Mouse (Mus musculus): ENCODE results near the gene Ptprk. TPM values are rescaled to one million over a fixed set of nuclear protein-coding genes. Genes with fewer than 3 reads are reported as not detected.
A peak's percentile ranks its signal among the peaks of the same experiment; 100 is the strongest.

Ptprk gene
- total RNA-seq, 2 experiments from 2014 or later, result 205 to 271 TPM

DNA sequence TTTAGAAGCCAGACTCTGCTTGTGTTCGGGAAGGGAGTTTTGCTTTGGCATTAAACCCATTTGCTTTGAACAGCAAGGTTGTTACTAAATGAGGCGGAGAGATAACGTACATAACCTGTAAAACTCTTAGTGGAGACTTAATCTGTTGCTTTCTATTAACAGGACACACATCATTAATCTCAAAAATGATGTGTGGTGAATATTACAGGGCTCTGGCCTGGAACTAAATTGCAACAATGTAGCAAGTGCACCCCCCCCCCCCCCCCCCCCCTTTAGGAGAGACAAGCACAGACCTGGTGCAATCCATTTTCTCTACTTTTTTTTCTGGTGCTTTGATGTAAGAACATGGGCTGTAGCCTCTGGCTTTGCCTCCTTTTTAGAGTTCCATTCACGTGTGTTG lies 195.7 kb downstream of the Ptprk start:
- intact Hi-C loops (cut with DNase I), result no loop called here
- DNase-seq, result no peak

DNA sequence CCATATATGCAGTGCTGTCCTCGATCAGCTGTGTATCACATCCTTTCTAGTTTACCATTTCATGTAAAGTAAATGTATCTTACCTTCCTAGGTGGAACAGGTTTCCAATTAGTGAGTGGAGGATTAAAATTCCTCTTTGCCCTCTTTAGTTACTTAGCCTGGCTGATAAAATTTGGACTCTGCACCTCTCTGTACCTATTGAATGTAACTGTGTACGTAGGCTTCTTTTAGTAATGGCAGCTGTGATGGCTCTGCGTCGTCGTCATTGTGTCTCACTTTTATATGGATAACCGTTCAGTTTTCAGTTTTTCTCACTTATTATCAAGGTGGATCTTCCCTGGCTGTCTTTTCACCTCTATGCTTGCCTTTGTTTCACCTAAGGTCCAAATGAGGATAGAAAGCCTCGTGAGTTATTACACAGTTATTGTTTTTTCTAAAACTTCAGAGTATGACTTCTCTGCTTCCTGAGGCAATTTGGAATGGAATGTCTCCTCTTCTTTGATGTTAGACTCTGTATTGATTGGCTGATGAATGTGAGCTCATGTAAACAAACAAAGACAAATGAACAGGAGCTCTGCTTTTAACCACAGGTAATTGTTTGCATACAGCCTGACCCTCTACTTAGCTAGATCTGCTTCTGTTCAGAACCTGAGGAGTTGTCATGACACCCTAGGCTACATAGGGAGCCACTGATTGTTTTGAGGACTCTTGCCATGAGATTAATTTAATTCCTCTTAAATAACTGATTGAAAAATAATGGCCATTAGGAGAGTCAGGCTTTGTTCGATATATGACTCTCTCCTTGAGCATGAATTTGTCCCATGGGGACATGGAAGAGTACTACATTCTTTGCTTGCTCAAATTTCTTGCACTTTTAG lies 197.3 kb downstream of the Ptprk start:
- DNase-seq, result no peak
- intact Hi-C loops (cut with DNase I), result no loop called here

DNA sequence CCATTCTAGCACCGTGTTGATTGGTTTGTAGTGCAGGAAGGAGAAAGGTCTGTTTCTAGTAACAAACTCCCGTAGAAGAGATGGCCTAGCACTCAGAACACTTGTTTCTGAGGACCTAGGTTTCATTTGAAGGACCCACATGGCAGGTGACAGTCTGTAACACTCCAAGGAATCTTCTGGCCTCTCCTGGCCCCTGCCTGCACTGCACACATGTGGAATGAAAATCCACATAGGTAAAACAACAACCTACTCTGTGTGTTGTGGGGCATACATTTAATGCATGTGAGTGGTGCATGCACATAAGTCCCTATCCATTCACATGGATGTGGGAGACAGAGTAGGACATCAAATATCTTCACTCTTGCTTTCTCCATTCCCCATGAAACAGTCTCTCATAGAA lies 204.1 kb downstream of the Ptprk start:
- no peak for DNase-seq
- intact Hi-C loops (cut with DNase I), result no loop called here

DNA sequence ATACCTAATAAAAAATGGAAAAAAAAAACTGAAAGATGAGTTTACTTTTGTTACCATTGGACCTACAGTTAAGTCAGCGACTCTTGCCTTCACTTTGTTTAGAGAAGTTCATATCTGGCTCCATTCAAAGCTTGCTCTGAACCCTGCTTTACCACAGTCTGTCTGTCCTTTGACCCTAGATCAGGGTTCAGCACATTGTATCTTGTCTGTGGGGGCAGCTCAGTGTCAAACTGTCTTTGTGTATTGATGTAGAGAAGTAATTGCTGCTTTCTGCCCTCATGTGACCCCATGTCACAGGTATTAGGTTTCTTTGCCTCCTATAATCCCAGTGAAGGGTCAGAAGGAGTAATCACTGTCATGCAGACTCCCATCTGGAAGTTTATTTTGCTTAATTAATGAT lies 222.9 kb downstream of the Ptprk start:
- DNase-seq, result no peak
- intact Hi-C loops (cut with DNase I), result no loop called here

DNA sequence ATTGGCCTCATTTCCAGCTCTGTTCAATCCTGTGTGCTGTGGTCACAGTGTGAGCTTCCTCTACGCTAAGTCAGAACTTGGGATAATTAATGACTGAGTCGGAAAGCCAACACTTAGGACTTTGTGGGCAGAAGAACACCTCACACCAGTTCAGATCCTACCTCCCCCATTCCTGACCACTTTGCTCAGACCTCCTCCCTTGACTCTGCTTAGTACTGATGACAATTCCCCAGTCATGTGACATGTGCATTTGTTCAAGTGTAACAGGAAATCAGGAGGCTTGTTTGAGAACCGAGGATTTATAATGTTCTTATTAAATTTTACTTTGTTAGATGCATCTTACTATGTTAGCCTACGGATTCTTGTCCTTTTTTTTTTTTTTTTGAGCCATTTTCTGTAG lies 224.6 kb downstream of the Ptprk start:
- DNase-seq, result no peak
- intact Hi-C loops (cut with DNase I), result no loop called here

DNA sequence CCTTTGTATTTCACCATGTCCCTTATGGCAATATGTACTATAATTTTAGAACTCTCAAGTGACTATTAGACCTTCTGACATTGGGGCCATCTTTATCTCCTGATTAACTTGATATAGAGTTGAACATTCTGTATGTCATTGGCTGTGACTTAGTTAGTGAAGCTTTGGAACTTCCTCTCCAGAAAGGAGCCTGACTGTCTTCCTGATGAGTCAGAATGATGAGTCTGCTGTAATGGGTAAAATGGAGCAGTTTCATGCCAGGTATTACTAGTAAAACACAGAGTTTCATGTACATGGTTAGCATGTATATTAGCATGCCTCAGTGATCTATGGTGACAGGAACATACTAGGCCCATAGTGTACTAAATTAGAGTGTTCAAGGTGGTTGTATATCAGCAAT lies 229.2 kb downstream of the Ptprk start:
- intact Hi-C loops (cut with DNase I), result no loop called here
- no peak for DNase-seq

DNA sequence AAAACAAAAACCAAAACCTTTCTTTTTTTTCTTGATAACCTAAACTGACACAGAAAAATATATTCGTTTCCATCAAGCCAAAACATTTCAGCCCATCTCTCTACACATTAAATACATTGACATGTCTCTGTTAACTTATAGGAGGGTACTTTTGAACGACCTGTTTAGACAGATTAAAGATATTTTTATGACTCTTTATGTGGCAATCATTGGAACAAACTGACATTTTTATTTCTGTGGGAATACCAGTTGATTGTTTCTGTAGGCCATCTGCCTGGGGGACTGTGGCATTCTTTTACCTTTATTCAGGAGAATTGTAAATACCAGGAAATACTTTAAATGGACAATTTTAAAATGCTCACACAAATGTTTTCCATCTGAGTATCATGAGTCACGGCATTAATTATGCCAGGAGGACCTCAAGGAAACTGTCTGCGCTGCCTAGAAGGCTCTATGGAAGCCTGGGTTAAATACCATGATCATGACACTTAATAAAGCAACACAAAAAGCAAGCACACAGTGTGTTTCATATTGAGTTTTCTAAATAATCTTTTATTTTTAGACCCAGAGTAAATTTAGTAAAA lies 229.8 kb downstream of the Ptprk start:
- intact Hi-C loops (cut with DNase I), result no loop called here
- no peak for DNase-seq

DNA sequence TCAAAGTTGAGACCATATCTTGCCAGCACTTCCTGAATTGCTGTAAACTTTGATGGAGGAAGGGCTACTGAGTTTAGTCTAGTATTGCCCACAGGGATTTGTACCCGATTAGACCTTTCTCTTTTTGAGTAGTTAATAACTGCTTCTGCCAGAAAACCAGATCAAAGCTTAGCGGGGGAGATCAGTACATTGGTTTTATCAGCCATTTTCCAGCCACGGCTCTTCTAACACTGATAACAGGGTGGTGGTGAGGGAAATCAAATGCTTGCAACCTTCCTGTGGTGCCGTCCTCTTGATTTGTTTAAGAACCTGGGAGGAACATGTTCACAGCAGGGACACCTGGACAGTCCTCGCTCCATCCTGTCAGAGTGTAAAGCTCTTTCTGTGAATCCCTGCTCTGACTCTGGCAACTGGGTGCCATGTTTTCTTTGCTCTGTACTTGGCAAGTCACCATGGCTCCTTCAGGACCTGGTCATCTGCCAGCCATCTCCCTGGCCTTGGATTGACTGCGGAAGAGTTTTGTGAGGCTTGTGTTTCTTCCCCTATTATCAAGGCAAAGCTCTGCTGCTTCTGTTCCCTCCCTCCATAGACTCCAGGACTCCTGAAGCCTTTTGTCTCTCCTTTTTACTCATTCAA lies 231.9 kb downstream of the Ptprk start:
- peak; percentile 66 for DNase-seq
- intact Hi-C loops (cut with DNase I), result no loop called here

DNA sequence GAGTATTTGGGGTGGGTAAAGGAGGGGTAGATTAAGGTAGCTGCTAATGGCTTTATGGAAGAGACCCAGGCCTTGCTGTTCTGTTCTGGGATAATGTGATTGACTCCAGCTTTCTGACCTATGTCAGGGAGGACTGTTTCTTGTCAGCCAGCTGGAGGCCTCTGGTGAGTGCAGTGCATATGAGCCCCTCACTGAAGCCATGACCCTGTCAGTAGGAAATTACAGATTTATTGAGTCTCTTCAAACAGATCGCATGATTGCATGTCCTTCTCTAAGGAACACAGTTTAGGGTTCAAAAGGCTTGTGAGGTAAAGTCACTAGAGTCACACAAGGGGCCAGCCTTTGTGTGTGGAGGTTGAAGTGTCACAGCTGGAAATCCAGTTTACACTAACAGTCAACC lies 236.7 kb downstream of the Ptprk start:
- intact Hi-C loops (cut with DNase I), result no loop called here
- no peak for DNase-seq

DNA sequence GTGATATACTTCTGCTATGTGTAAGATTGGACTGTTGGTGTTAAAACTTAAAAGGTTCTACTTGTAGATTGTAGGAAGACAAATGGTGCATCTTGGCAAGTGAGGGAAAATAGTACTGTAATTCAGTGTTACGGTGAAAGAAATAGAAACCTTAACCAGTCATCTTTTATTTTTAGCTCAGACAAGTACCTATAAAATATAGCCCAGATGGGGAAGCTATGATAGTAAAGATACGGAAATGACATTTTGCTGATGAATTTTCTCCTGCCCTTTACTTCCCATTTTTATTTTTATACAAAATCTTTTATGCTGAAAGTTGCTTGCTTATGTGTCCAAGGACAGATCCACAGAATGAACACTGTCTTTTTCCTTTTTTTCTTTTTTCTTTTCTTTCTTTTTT lies 248.4 kb downstream of the Ptprk start:
- DNase-seq, result no peak
- intact Hi-C loops (cut with DNase I), result no loop called here

DNA sequence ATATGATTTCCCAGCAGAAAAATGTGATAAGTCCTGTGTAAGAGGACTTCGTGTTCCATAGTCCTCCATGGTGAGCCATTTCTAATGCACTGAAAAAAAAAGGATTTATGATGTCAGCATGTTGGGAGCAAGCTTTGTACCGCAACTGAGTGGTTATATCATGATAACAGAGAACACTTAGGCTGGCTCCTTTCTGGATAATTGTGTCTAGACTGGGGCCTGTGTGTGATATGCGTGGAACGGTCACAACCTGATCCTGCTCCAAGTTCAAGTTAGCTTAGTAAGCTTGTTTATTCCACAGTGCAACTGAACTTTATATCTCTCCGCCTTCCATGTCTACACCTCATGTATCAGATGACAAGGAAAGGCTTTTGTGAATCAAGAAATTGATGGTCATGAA lies 260.6 kb downstream of the Ptprk start:
- intact Hi-C loops (cut with DNase I), result no loop called here
- no peak for DNase-seq

DNA sequence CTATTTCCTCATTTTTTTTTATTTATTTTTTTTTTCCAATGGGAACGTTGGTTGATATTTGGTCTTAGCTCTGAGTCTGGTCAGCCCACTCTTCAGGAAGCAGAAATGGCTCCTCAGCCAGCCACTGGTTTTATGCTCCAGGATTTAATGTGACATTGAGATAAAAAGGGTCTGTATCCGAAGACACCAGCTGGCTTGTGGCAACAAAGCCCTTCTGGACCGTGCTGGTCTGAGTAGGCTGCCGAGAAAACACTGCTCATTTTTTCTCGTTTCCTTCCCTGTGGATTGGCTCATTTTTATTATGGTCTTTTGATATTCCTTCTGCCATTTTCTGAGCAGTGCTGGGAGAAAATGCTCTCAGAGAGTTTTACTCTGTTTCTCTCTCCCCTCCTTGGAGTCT lies 263.9 kb downstream of the Ptprk start:
- DNase-seq, result peak; percentile 8
- intact Hi-C loops (cut with DNase I), result no loop called here

DNA sequence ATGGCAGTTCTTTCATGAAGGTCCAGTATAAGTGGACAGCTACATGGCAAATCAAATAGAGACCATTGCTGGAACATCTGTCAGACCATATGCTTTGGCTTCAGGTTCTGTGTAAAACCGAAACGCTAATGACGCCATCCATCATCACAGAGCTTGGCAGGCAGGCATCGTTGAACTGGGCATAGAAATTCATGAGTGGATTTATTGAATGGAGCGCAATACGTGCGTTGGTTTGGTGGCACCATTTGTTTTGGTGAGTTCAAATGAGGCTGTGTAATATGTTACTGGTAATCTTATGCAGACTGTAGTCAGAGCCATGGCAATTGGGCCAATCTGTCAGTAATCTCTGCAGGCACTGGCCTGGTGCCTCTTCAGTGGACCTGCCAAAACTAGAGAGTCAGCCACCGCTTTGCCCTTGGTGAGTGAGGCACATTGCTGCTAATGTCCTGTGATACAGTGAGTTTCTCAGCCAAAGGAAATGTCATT lies 270.6 kb downstream of the Ptprk start:
- DNase-seq, result peak; percentile 91
- intact Hi-C loops (cut with DNase I), result no loop called here

DNA sequence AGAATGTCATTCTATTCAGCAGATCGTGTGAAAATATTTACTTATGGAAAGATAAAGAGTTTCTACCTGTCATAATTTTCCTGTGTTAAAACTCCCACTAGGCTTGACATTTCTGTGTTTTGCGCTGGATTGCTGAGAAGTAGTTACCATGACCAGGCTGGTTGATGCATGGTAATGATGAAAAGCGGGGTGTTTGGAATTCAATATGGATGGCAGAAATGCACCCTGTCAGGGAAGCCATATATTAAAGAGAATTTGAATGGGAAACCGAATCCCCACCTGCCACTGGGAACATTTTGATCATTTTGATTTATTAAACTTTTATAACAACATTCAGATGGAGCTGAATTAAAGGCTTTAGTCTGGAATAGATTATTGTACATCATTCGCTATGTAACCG lies 290.7 kb downstream of the Ptprk start:
- intact Hi-C loops (cut with DNase I), result no loop called here
- DNase-seq, result no peak

DNA sequence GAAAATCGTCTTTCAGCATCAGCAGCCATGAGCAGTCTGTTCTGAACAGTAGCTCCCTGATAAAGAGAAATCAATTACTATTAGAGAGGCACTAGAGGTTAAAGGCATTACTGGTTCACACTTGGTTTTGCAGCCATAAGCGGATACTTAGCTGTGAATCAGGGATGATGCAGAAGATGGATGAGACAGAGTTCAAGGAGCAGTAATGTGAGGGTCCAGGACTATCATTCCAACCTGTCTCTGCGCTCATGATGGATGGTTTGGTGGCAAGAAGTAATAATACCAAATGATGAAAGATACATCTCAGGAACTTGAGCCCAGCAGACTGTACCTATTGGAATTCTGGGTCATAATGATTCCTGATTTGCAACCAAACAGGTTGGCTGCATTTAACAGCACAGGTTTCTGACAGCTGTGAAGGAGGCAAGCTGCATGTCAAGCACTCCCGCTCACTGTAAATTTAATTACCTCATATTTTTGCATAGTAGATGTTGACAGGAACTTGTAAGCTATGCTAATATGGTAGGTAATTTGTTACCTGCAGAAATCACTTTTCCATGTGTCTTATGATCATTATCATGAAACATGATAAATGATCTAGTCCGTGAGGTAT lies 291.6 kb downstream of the Ptprk start:
- intact Hi-C loops (cut with DNase I), result no loop called here
- no peak for DNase-seq

DNA sequence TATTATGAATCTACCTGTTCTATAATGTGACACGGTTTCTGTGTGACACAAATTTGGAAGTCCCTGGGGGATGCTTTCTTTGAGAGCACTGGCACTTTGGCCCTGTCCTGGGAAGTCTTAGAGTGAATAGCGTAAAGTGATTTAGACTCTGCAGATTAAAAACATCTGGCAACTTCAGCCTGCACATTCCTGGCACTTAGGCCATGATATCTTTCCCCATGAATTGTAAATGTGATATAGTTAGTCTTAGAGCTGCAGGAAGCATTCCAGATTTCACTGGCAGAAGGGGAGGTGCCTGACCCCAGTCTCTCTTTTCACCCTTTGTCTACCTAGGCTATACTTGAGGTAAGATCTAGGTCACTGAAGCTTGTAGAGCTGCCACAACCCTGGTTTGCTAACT lies 295.2 kb downstream of the Ptprk start:
- intact Hi-C loops (cut with DNase I), result no loop called here
- no peak for DNase-seq

DNA sequence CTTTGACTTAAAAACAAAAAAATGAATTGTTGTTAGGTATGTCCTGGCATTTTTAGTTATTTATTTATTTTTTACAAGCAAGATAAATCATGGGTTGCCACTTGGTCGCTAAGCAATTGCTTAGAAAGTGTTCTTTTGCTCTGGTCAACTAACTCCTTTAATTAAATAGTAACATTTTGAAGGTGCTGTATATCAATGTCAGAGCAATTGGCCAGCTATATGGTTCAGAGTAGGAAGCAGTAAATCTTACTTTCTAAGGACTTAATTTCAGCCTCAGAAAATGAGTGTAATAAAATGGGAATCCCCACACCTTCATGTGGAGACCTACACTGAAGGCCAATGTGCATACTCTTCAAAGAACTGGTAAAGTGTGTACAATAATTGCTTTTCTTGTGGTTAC lies 300.3 kb downstream of the Ptprk start:
- DNase-seq, result no peak
- intact Hi-C loops (cut with DNase I), result no loop called here

DNA sequence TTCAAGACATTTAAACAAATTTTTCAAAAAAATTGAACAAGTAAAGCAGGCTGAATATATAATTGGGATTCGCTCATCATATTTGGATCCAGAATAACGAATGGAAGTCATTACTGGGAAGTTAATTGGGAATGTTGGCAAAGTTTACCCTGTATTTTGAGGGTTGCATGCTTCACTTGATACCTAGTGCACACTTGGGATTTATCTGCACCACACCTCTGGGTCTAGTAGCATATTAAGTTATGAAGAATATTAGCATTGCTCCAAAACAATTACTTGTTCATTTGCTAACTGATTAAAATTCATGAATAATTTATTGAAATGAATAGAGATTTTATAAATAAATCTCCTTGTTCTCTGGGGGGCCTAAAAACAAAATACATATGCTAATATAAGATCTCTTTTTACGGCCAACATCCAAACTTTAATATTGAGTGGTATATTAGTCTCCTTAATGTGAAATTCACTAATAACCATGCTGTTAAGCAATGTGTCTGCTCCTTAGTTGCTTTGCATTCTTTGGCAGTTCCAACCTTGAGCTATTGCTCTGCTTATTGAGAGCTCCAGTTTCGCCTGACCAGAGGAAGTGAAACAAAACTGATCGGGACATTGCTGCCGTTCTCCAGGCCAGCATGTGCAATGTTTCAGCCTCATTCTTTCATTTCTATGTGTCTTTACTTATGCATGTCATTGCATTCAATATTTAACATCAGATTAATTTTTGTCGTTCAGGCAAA lies 305.3 kb downstream of the Ptprk start:
- intact Hi-C loops (cut with DNase I), result no loop called here
- no peak for DNase-seq

DNA sequence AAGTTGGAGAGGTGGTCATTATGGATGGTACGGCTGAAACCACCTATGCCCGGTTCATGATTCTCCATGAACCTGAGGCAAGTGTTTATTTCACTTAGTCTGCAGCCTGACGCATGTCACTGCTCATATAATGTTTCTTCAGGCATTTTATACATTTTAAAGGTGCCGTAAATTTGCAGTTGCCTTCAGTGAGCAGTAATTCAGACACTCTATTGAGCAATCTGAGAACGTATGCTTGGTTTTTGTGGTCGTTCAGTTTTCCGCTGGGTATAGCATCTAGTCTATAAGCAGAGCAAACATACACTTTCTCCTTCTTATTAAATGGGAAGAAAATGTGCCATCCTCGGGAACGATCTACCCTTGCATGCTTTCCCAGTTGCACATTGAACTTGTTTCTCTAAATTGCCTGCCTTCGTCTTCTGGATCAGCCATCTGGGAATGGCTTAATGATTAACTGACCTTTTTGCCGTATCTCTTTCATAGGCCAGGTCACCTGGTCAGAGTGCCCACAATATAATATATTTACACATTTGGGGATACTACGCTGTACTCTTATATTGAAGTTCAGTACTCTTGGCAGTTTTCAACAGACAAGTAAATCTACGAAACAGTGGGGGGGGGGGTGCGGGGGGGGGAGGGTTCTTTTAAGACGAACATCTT lies 313.1 kb downstream of the Ptprk start:
- intact Hi-C loops (cut with DNase I), result no loop called here
- no peak for DNase-seq

DNA sequence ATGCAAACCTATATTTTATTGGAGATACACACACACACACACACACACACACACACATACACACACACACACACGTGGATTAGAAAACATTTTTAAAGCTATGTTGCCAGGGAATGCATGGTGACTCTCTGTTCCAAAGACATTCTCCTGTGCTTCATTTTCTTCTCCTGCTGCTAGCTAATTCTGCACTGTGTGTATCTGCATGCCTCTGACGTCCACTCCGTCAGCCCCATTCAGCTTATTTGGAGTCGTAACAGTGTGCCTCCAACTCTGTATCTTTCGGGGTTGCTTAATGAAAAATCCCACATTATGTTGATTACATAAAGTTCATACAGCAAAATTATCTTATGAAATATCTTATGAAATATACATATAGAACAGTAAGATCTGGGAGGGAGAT lies 316.5 kb downstream of the Ptprk start:
- intact Hi-C loops (cut with DNase I), result no loop called here
- no peak for DNase-seq

Data from left cerebral cortex, postnatal 4 days (tissue).